Mouse (Mus musculus) liver, adult 2 months (tissue): ENCODE measurements around the gene Il22ra2.

Experiments used
- CTCF ChIP-seq: fragments of 200-500 bp; IDR thresholded peaks from 2 replicates; pipeline ENCODE4 v1.5.1; 2011; ENCODE audit warnings: low read depth, low read length, control low read depth
- POLR2A ChIP-seq: fragments of 200-500 bp; IDR thresholded peaks from 2 replicates; pipeline ENCODE4 v1.6.1; 2011; ENCODE audit warnings: low read length, control low read depth; ENCODE audit not compliant: insufficient read depth; ENCODE audit errors: extremely low read depth

- no peak for TF ChIP-seq CTCF
- no peak for TF ChIP-seq POLR2A
Observed at GRCm38 (mm10) chr10:19619736-19620135, 2.1 kb upstream of the Il22ra2 start.
